Mouse (Mus musculus) midbrain, embryonic 14.5 days (tissue): ENCODE results near the gene Osbpl3. TPM values are rescaled to one million over a fixed set of nuclear protein-coding genes. Genes with fewer than 3 reads are reported as not detected.
A peak's percentile ranks its signal among the peaks of the same experiment; 100 is the strongest.

Source experiments
- ATAC-seq: fragments of 200-750 bp; cut with Nextera tagmentation; 2 replicates; pipeline ENCODE4 v1.8.0; 2017; ENCODE audit warnings: moderate number of reproducible peaks, moderate library complexity; ENCODE audit not compliant: low FRiP score, low TSS enrichment
- DNase-seq: peaks from one replicate; pipeline ENCODE4 v3.0.0-alpha.2; 2015
- H3K27ac ChIP-seq: fragments of 300-500 bp; sonication (generic); replicated peaks from 2 replicates; pipeline ENCODE4 v1.5.1; 2014; ENCODE audit warnings: mild to moderate bottlenecking, low read depth, low read length, moderate library complexity
- H3K27me3 ChIP-seq: fragments of 300-500 bp; sonication (generic); 2 replicates; pipeline ENCODE4 v1.6.1; 2014; ENCODE audit warnings: low read length, control low read depth, mixed read lengths; ENCODE audit not compliant: control insufficient read depth, insufficient read depth
- H3K36me3 ChIP-seq: fragments of 300-500 bp; sonication (generic); 2 replicates; pipeline ENCODE4 v1.6.1; 2014; ENCODE audit warnings: low read length, control low read depth; ENCODE audit not compliant: control insufficient read depth, insufficient read depth
- H3K4me1 ChIP-seq: fragments of 300-500 bp; sonication (generic); 2 replicates; pipeline ENCODE4 v1.6.1; 2014; ENCODE audit warnings: mild to moderate bottlenecking, antibody characterized with exemption, low read length, control low read depth; ENCODE audit not compliant: control insufficient read depth, insufficient read depth
- H3K4me2 ChIP-seq: fragments of 300-500 bp; sonication (generic); 2 replicates; pipeline ENCODE4 v1.6.1; 2014; ENCODE audit warnings: mild to moderate bottlenecking, low read length, moderate library complexity
- H3K4me3 ChIP-seq: fragments of 300-500 bp; sonication (generic); replicated peaks from 2 replicates; pipeline ENCODE4 v1.5.1; 2014; ENCODE audit warnings: low read depth, low read length
- H3K9ac ChIP-seq: fragments of 300-500 bp; sonication (generic); replicated peaks from 2 replicates; pipeline ENCODE4 v1.6.1; 2014; ENCODE audit warnings: mild to moderate bottlenecking, low read length, moderate library complexity
- H3K9me3 ChIP-seq: fragments of 300-500 bp; sonication (generic); 2 replicates; pipeline ENCODE4 v1.6.1; 2016; ENCODE audit warnings: low read length, control low read depth, mixed read lengths; ENCODE audit not compliant: control insufficient read depth
- WGBS: fragments of 180-500 bp; shearing (Covaris S2); extraction: QIAGEN DNeasy Blood & Tissue Kit; methylation state at CpG from one replicate; pipeline ENCODE4 v1.1.7; 2014; 5-methylcytosine and 5-hydroxymethylcytosine counted together
- polyA plus RNA-seq: library from polyadenylated mRNA; unstranded; fragments of >200 nt; fragmentation: Nextera tagmentation; extraction: Ambion mirVana; gene quantifications from 2 replicates; pipeline ENCODE4 v1.2.1, GENCODE M21; 2014

Osbpl3 gene
- polyA plus RNA-seq, 1 experiment from 2014 or later: 5.5 TPM

- DNase-seq: no peak
- H3K9ac ChIP-seq: no peak overlapping the region
- 91% methylated on average over 4 of the region's 4 CpGs for WGBS
- no peak overlapping the region for H3K4me3 ChIP-seq
- ATAC-seq: no peak
- H3K4me1 ChIP-seq: no peaks in the 10 kb centered on the region
- no peak overlapping the region for H3K27ac ChIP-seq
- no peaks in the 10 kb centered on the region for H3K36me3 ChIP-seq
- no peak overlapping the region for H3K4me2 ChIP-seq
- H3K27me3 ChIP-seq: no peaks in the 10 kb centered on the region
- H3K9me3 ChIP-seq: no peaks in the 10 kb centered on the region
Measured at GRCm38 (mm10) chr6:50424271-50424670, 31.7 kb downstream of the Osbpl3 start.

- H3K27ac ChIP-seq: no peak overlapping the region
- 82% methylated on average over 2 of the region's 2 CpGs for WGBS
- no peaks in the 10 kb centered on the region for H3K4me1 ChIP-seq
- DNase-seq: no peak
- H3K27me3 ChIP-seq: no peaks in the 10 kb centered on the region
- H3K4me3 ChIP-seq: no peak overlapping the region
- H3K9me3 ChIP-seq: no peaks in the 10 kb centered on the region
- ATAC-seq: no peak
- no peaks in the 10 kb centered on the region for H3K36me3 ChIP-seq
- H3K9ac ChIP-seq: no peak overlapping the region
- H3K4me2 ChIP-seq: no peak overlapping the region
Measured at GRCm38 (mm10) chr6:50420413-50420812, 35.6 kb downstream of the Osbpl3 start.

- no peaks in the 10 kb centered on the region for H3K27me3 ChIP-seq
- no peak overlapping the region for H3K27ac ChIP-seq
- 87% methylated on average over 10 of the region's 10 CpGs for WGBS
- ATAC-seq: no peak
- no peak overlapping the region for H3K4me3 ChIP-seq
- H3K4me2 ChIP-seq: no peak overlapping the region
- H3K9ac ChIP-seq: no peak overlapping the region
- no peaks in the 10 kb centered on the region for H3K9me3 ChIP-seq
- H3K4me1 ChIP-seq: no peaks in the 10 kb centered on the region
- H3K36me3 ChIP-seq: no peaks in the 10 kb centered on the region
- DNase-seq: no peak
Measured at GRCm38 (mm10) chr6:50419518-50420290, 36.3 kb downstream of the Osbpl3 start.

- no peak for DNase-seq
- H3K9me3 ChIP-seq: no peaks in the 10 kb centered on the region
- no peaks in the 10 kb centered on the region for H3K27me3 ChIP-seq
- H3K4me1 ChIP-seq: no peaks in the 10 kb centered on the region
- H3K36me3 ChIP-seq: no peaks in the 10 kb centered on the region
- WGBS: 75% methylated on average over 4 of the region's 4 CpGs
- H3K27ac ChIP-seq: no peak overlapping the region
- H3K4me2 ChIP-seq: no peak overlapping the region
- no peak overlapping the region for H3K4me3 ChIP-seq
- ATAC-seq: no peak
- H3K9ac ChIP-seq: no peak overlapping the region
Measured at GRCm38 (mm10) chr6:50418951-50419350, 37.0 kb downstream of the Osbpl3 start.

GRCm38 (mm10) chr6:50416854-50417253 is 39.1 kb downstream of the Osbpl3 start:
- no peaks in the 10 kb centered on the region for H3K9me3 ChIP-seq
- no peaks in the 10 kb centered on the region for H3K36me3 ChIP-seq
- 96% methylated on average over 5 of the region's 5 CpGs for WGBS
- ATAC-seq: no peak
- H3K27me3 ChIP-seq: no peaks in the 10 kb centered on the region
- 0 out of 2 replicates have a peak, but pooled peaks cover 3% of the 10 kb centered on the region for H3K4me1 ChIP-seq
- H3K4me3 ChIP-seq: no peak overlapping the region
- H3K4me2 ChIP-seq: no peak overlapping the region
- no peak overlapping the region for H3K9ac ChIP-seq
- H3K27ac ChIP-seq: no peak overlapping the region
- DNase-seq: no peak

- Histone ChIP-seq H3K4me3 (no peak overlapping the region), H3K9ac (no peak overlapping the region), H3K27ac (no peak overlapping the region), H3K4me2 (no peak overlapping the region), H3K36me3 (no peaks in the 10 kb centered on the region), H3K27me3 (no peaks in the 10 kb centered on the region), H3K4me1 (0 out of 2 replicates have a peak, but pooled peaks cover 3% of the 10 kb centered on the region), H3K9me3 (no peaks in the 10 kb centered on the region)
- ATAC-seq: no peak
- WGBS: 82% methylated on average over 6 of the region's 6 CpGs
- no peak for DNase-seq
Measured at GRCm38 (mm10) chr6:50415431-50415830, 40.6 kb downstream of the Osbpl3 start.

GRCm38 (mm10) chr6:50414547-50414946 is 41.5 kb downstream of the Osbpl3 start:
- Histone ChIP-seq H3K27me3 (no peaks in the 10 kb centered on the region), H3K4me2 (no peak overlapping the region), H3K4me1 (0 out of 2 replicates have a peak, but pooled peaks cover 3% of the 10 kb centered on the region), H3K9ac (no peak overlapping the region), H3K4me3 (no peak overlapping the region), H3K27ac (no peak overlapping the region), H3K36me3 (no peaks in the 10 kb centered on the region), H3K9me3 (no peaks in the 10 kb centered on the region)
- 68% methylated on average over 6 of the region's 6 CpGs for WGBS
- DNase-seq (peak; percentile 26), ATAC-seq (no peak)

- ATAC-seq (no peak), DNase-seq (no peak)
- 87% methylated on average over 1 of the region's 1 CpGs for WGBS
- Histone ChIP-seq H3K4me1 (0 out of 2 replicates have a peak, but pooled peaks cover 3% of the 10 kb centered on the region), H3K4me3 (no peak overlapping the region), H3K27me3 (no peaks in the 10 kb centered on the region), H3K4me2 (no peak overlapping the region), H3K9ac (no peak overlapping the region), H3K36me3 (no peaks in the 10 kb centered on the region), H3K27ac (no peak overlapping the region), H3K9me3 (no peaks in the 10 kb centered on the region)
Measured at GRCm38 (mm10) chr6:50413381-50413780, 42.6 kb downstream of the Osbpl3 start.

- no peak overlapping the region for H3K4me2 ChIP-seq
- no peak overlapping the region for H3K9ac ChIP-seq
- H3K36me3 ChIP-seq: no peaks in the 10 kb centered on the region
- H3K4me3 ChIP-seq: no peak overlapping the region
- H3K27me3 ChIP-seq: no peaks in the 10 kb centered on the region
- H3K4me1 ChIP-seq: 0 out of 2 replicates have a peak, but pooled peaks cover 3% of the 10 kb centered on the region
- WGBS: 28% methylated on average over 4 of the region's 4 CpGs
- peak; percentile 68 for DNase-seq
- no peaks in the 10 kb centered on the region for H3K9me3 ChIP-seq
- H3K27ac ChIP-seq: no peak overlapping the region
- ATAC-seq: no peak
Measured at GRCm38 (mm10) chr6:50412174-50412573, 43.8 kb downstream of the Osbpl3 start.
